Mouse (Mus musculus) CH12.LX (cell line): ENCODE data around the gene Ncoa1. TPM values are rescaled to one million over a fixed set of nuclear protein-coding genes. Genes with fewer than 3 reads are reported as not detected.

Experiments used
- DNase-seq: peaks from one replicate; pipeline ENCODE4 v3.0.0-alpha.2; 2013; ENCODE audit errors: extremely low read depth
- H3K27ac ChIP-seq: 2 replicates; pipeline ENCODE4 v1.5.1; 2012; ENCODE audit warnings: low read depth, mild to moderate bottlenecking, control low read depth, moderate library complexity; ENCODE audit not compliant: insufficient read depth
- H3K27me3 ChIP-seq: replicated peaks from 2 replicates; pipeline ENCODE3; 2012; ENCODE audit warnings: inconsistent platforms
- H3K36me3 ChIP-seq, 2 experiments: replicated peaks in 1 of 2; 2 replicates each; pipeline versions ENCODE3 to v1.6.1; 2012; ENCODE audit warnings: inconsistent platforms in 1 of 2, low read length in 1 of 2, mild to moderate bottlenecking in 1 of 2, mixed read lengths in 1 of 2, moderate library complexity in 1 of 2; ENCODE audit not compliant: control insufficient read depth in 1 of 2, insufficient read depth in 1 of 2
- H3K4me1 ChIP-seq, 2 experiments: 2 replicates each; pipeline ENCODE4 v1.6.1; 2012; ENCODE audit warnings: inconsistent platforms in 1 of 2, moderate library complexity in 1 of 2; ENCODE audit not compliant: insufficient read depth in 2 of 2, control insufficient read depth in 1 of 2
- H3K4me2 ChIP-seq: 2 replicates; pipeline ENCODE4 v1.6.1; 2012; ENCODE audit warnings: low read depth, mild to moderate bottlenecking, control low read depth; ENCODE audit not compliant: poor library complexity, insufficient read depth, severe bottlenecking
- H3K4me3 ChIP-seq, 3 experiments: fragments of 150-350 bp in 1 of 3; sonication (generic) in 1 of 3; replicated peaks in 1 of 3; 2 replicates each; pipeline versions ENCODE3 to v1.5.1; 2011 to 2012; ENCODE audit warnings: low read depth in 2 of 3, low read length in 2 of 3, mild to moderate bottlenecking in 2 of 3, moderate library complexity in 2 of 3, control low read depth in 1 of 3, improper control_type of control experiment in 1 of 3, inconsistent platforms in 1 of 3, mixed read lengths in 1 of 3; ENCODE audit not compliant: poor library complexity in 1 of 3
- H3K79me2 ChIP-seq: replicated peaks from 2 replicates; pipeline ENCODE4 v1.6.1; 2012; ENCODE audit warnings: mild to moderate bottlenecking, moderate library complexity; ENCODE audit not compliant: control insufficient read depth, poor library complexity, insufficient read depth, severe bottlenecking; ENCODE audit errors: extremely low read depth
- H3K9ac ChIP-seq: 2 replicates; pipeline ENCODE4 v1.6.1; 2012; ENCODE audit warnings: low read depth, mild to moderate bottlenecking, control low read depth, moderate library complexity; ENCODE audit not compliant: insufficient read depth
- H3K9me3 ChIP-seq: replicated peaks from 2 replicates; pipeline ENCODE3; 2012; ENCODE audit warnings: low read length, inconsistent platforms, mixed read lengths
- CTCF ChIP-seq, 2 experiments: IDR thresholded peaks in 1 of 2; conservative IDR thresholded peaks in 1 of 2; 2 replicates each; pipeline ENCODE4 v1.5.1; 2011 to 2012; ENCODE audit warnings: low read depth in 2 of 2, low read length in 2 of 2, improper control_type of control experiment in 1 of 2, inconsistent platforms in 1 of 2, mild to moderate bottlenecking in 1 of 2, moderate library complexity in 1 of 2
- E2F4 ChIP-seq: IDR thresholded peaks from 2 replicates; pipeline ENCODE4 v1.6.1; 2011; ENCODE audit warnings: low read depth, low read length, improper control_type of control experiment; ENCODE audit not compliant: insufficient replicate concordance
- ETS1 ChIP-seq: conservative IDR thresholded peaks from 2 replicates; pipeline ENCODE4 v1.6.1; 2012; ENCODE audit warnings: low read depth, mild to moderate bottlenecking, inconsistent platforms, low read length, improper control_type of control experiment, moderate library complexity
- MAFK ChIP-seq: IDR thresholded peaks from 2 replicates; pipeline ENCODE4 v1.6.1; 2011; ENCODE audit warnings: low read length, improper control_type of control experiment; ENCODE audit not compliant: insufficient replicate concordance
- SIN3A ChIP-seq: IDR thresholded peaks from 2 replicates; pipeline ENCODE4 v1.6.1; 2012; ENCODE audit warnings: low read length, improper control_type of control experiment, inconsistent platforms
- UBTF ChIP-seq: IDR thresholded peaks from 2 replicates; pipeline ENCODE4 v1.6.1; 2012; ENCODE audit warnings: low read depth, mild to moderate bottlenecking, inconsistent platforms, low read length, improper control_type of control experiment, moderate library complexity
- ZMIZ1 ChIP-seq: IDR thresholded peaks from 2 replicates; pipeline ENCODE4 v1.6.1; 2012; ENCODE audit warnings: low read depth, mild to moderate bottlenecking, inconsistent platforms, low read length, improper control_type of control experiment
- ZNF384 ChIP-seq: IDR thresholded peaks from 2 replicates; pipeline ENCODE4 v1.6.1; 2012; ENCODE audit warnings: low read depth, low read length, improper control_type of control experiment, inconsistent platforms
- dilution Hi-C: fragments of 300-500 bp; cut with MboI; formaldehyde crosslinking; loops from 2 replicates; pipeline ENCODE4 v1.14.3; 2020; ENCODE audit warnings: low sequenced_read_pairs; ENCODE audit not compliant: extremely low pct_unique_long_range_greater_than_20kb, extremely low pct_ligation_motif_present
- in situ Hi-C: fragments of 300-500 bp; cut with MboI; formaldehyde crosslinking; loops from 3 replicates; pipeline ENCODE4 v1.14.3; 2019; ENCODE audit warnings: low sequenced_read_pairs, low pct_ligation_motif_present, low pct_unique_long_range_greater_than_20kb, mixed read lengths
- polyA plus RNA-seq: library from polyadenylated mRNA; unstranded; fragments of >175 nt; gene quantifications from 2 replicates; pipeline ENCODE4 v1.2.1, GENCODE M21; 2012; ENCODE audit warnings: low read depth; ENCODE audit not compliant: insufficient read length
- total RNA-seq, 2 experiments: library from RNA; depleted of rRNA; stranded (reverse); fragments of 300-350 nt in 1 of 2; fragments of >200 nt in 1 of 2; gene quantifications; 2 replicates each; pipeline ENCODE4 v1.2.3; 2012 to 2014

The Ncoa1 gene
- total and polyA plus RNA-seq, 3 experiments: 2.4 to 6.4 (median 4.2) TPM

GRCm38 (mm10) chr12:4476291-4476831 lies 621 bp downstream of the Ncoa1 start:
- dilution Hi-C loops: no loop called here
- Histone ChIP-seq H3K27ac (no peak overlapping the region), H3K79me2 (no peaks in the 10 kb centered on the region; the same call in 1 of the 2 replicates), H3K4me3 (peak overlapping the region; percentile 64 to 93 (median 92)), H3K4me1 (peaks cover 0 to 8% of the 10 kb centered on the region in 2 experiments; a peak in 2 of 4 replicates), H3K9me3 (no peaks in the 10 kb centered on the region), H3K4me2 (peak overlapping the region; percentile 77), H3K27me3 (no peaks in the 10 kb centered on the region), H3K9ac (peak overlapping the region; percentile 89), H3K36me3 (no peaks in the 10 kb centered on the region)
- in situ Hi-C loops: no loop called here
- TF ChIP-seq SIN3A (0 out of 2 replicates have a peak, but pooled peaks have one; percentile 13), UBTF (no peak)
- peak; percentile 13 for DNase-seq

- dilution Hi-C loops (no loop called here), in situ Hi-C loops (no loop called here)
- Histone ChIP-seq H3K9me3 (no peaks in the 10 kb centered on the region), H3K27me3 (no peaks in the 10 kb centered on the region), H3K79me2 (no peaks in the 10 kb centered on the region; the same call in 1 of the 2 replicates), H3K27ac (no peak overlapping the region), H3K4me2 (peak overlapping the region; percentile 77), H3K36me3 (no peaks in the 10 kb centered on the region), H3K4me1 (peaks cover 0 to 8% of the 10 kb centered on the region in 2 experiments; a peak in 2 of 4 replicates), H3K4me3 (peak overlapping the region; percentile 64 to 93 (median 92)), H3K9ac (peak overlapping the region; percentile 89; the same call in 1 of the 2 replicates)
- no peak for DNase-seq
- TF ChIP-seq ZMIZ1 (no peak), ZNF384 (peak; percentile 43; the same call in 1 of the 2 replicates), CTCF (conservative IDR thresholded peaks at IDR 0.05 in 1 of 2, IDR thresholded peaks at IDR 0.05 in 1 of 2; ENCODE audit: low read depth in 2 of 2, low read length in 2 of 2) (no peak), MAFK (no peak), E2F4 (no peak)
Measured at GRCm38 (mm10) chr12:4475251-4475993, 1.6 kb downstream of the Ncoa1 start.

- TF ChIP-seq ZNF384 (no peak), ETS1 (no peak)
- dilution Hi-C loops: no loop called here
Measured at GRCm38 (mm10) chr12:4469115-4469514, 7.9 kb downstream of the Ncoa1 start.

More at GRCm38 (mm10) chr12:4469115-4469514, 7.9 kb downstream of the Ncoa1 start:
- no peaks in the 10 kb centered on the region for H3K4me1 ChIP-seq
- DNase-seq: no peak
- H3K27me3 ChIP-seq: no peaks in the 10 kb centered on the region
- H3K9ac ChIP-seq: no peak overlapping the region
- no peaks in the 10 kb centered on the region for H3K9me3 ChIP-seq
- no peaks in the 10 kb centered on the region for H3K36me3 ChIP-seq
- no peak overlapping the region for H3K4me2 ChIP-seq
- in situ Hi-C loops: no loop called here
- H3K27ac ChIP-seq: no peak overlapping the region
- H3K79me2 ChIP-seq: no peaks in the 10 kb centered on the region
- H3K4me3 ChIP-seq: no peak overlapping the region
